Mouse (Mus musculus): ENCODE data around the gene Bahcc1. TPM values are rescaled to one million over a fixed set of nuclear protein-coding genes. Genes with fewer than 3 reads are reported as not detected.

Bahcc1 gene
- total and polyA plus RNA-seq, 2 experiments from 2014 or later: 3.5 to 13.1 TPM

- TF ChIP-seq EP300 (IDR thresholded peaks at IDR 0.05; ENCODE audit: low read depth): peak; percentile 74; the same call in 1 of the 2 replicates
- TF ChIP-seq CTCF (IDR thresholded peaks at IDR 0.05; ENCODE audit: low read depth): no peak
- peaks cover 22% of the 10 kb centered on the region for H3K4me1 ChIP-seq (ENCODE audit: control insufficient read depth, insufficient read depth)
- H3K4me2 ChIP-seq (ENCODE audit: low read depth, low read length): peak overlapping the region; percentile 90
- H3K27me3 ChIP-seq (ENCODE audit: control insufficient read depth, insufficient read depth, low read length): no peaks in the 10 kb centered on the region
- no peaks in the 10 kb centered on the region for H3K36me3 ChIP-seq (replicated peaks; ENCODE audit: control insufficient read depth, insufficient read depth, low read length)
- ATAC-seq (ENCODE audit: insufficient read depth, low read depth) (peak; percentile 97), DNase-seq (ENCODE audit: low spot score) (peak; percentile 97)
- peak overlapping the region; percentile 71 for H3K9ac ChIP-seq (replicated peaks; ENCODE audit: low read depth, low read length)
- H3K9me3 ChIP-seq (replicated peaks; ENCODE audit: control insufficient read depth, low read length): no peaks in the 10 kb centered on the region
- peak overlapping the region; percentile 50 for H3K4me3 ChIP-seq (ENCODE audit: low read depth, low read length)
- 5% methylated on average over 37 of the region's 37 CpGs for WGBS
- H3K27ac ChIP-seq (ENCODE audit: low read depth): peak overlapping the region; percentile 99
Observed at GRCm38 (mm10) chr11:120315832-120316689, 83.3 kb downstream of the Bahcc1 start.

GRCm38 (mm10) chr11:120316690-120317254, 84.0 kb downstream of the Bahcc1 start:
- no peaks in the 10 kb centered on the region for H3K27me3 ChIP-seq (ENCODE audit: control insufficient read depth, insufficient read depth, low read length)

GRCm38 (mm10) chr11:120317456-120317855, 84.7 kb downstream of the Bahcc1 start:
- peaks cover 15% of the 10 kb centered on the region for H3K4me1 ChIP-seq (ENCODE audit: control insufficient read depth, insufficient read depth)
- no peaks in the 10 kb centered on the region for H3K36me3 ChIP-seq (replicated peaks; ENCODE audit: control insufficient read depth, insufficient read depth, low read length)
- H3K9me3 ChIP-seq (replicated peaks; ENCODE audit: control insufficient read depth, low read length): no peaks in the 10 kb centered on the region
- no peak for ATAC-seq (ENCODE audit: insufficient read depth, low read depth)
- no peak for TF ChIP-seq EP300 (IDR thresholded peaks at IDR 0.05; ENCODE audit: low read depth)
- no peak for TF ChIP-seq CTCF (IDR thresholded peaks at IDR 0.05; ENCODE audit: low read depth)
- peak overlapping the region; percentile 99 for H3K27ac ChIP-seq (ENCODE audit: low read depth)
- H3K4me2 ChIP-seq (ENCODE audit: low read depth, low read length): peak overlapping the region; percentile 90; the same call in 1 of the 2 replicates
- DNase-seq (ENCODE audit: low spot score): no peak
- H3K4me3 ChIP-seq (ENCODE audit: low read depth, low read length): no peak overlapping the region
- no peak overlapping the region for H3K9ac ChIP-seq (replicated peaks; ENCODE audit: low read depth, low read length)
- WGBS: 67% methylated on average over 7 of the region's 7 CpGs
- no peaks in the 10 kb centered on the region for H3K27me3 ChIP-seq (ENCODE audit: control insufficient read depth, insufficient read depth, low read length)

More at GRCm38 (mm10) chr11:120316690-120317254, 84.0 kb downstream of the Bahcc1 start:
- Histone ChIP-seq H3K4me3 (ENCODE audit: low read depth, low read length) (peak overlapping the region; percentile 50), H3K9me3 (replicated peaks; ENCODE audit: control insufficient read depth, low read length) (no peaks in the 10 kb centered on the region), H3K9ac (replicated peaks; ENCODE audit: low read depth, low read length) (peak overlapping the region; percentile 71), H3K4me1 (ENCODE audit: control insufficient read depth, insufficient read depth) (peaks cover 15% of the 10 kb centered on the region), H3K36me3 (replicated peaks; ENCODE audit: control insufficient read depth, insufficient read depth, low read length) (no peaks in the 10 kb centered on the region), H3K4me2 (ENCODE audit: low read depth, low read length) (peak overlapping the region; percentile 90), H3K27ac (ENCODE audit: low read depth) (peak overlapping the region; percentile 99)
- TF ChIP-seq CTCF (IDR thresholded peaks at IDR 0.05; ENCODE audit: low read depth) (no peak), EP300 (IDR thresholded peaks at IDR 0.05; ENCODE audit: low read depth) (no peak)
- ATAC-seq (ENCODE audit: insufficient read depth, low read depth) (peak; percentile 17; the same call in 1 of the 2 replicates), DNase-seq (ENCODE audit: low spot score) (peak; percentile 76)
- whole genome bisulfite sequencing: 7% methylated on average over 13 of the region's 13 CpGs

- Histone ChIP-seq H3K27me3 (ENCODE audit: control insufficient read depth, insufficient read depth, low read length) (no peaks in the 10 kb centered on the region), H3K36me3 (replicated peaks; ENCODE audit: control insufficient read depth, insufficient read depth, low read length) (no peaks in the 10 kb centered on the region), H3K27ac (ENCODE audit: low read depth) (no peak overlapping the region), H3K9me3 (replicated peaks; ENCODE audit: control insufficient read depth, low read length) (no peaks in the 10 kb centered on the region), H3K4me3 (ENCODE audit: low read depth, low read length) (no peak overlapping the region), H3K4me2 (ENCODE audit: low read depth, low read length) (no peak overlapping the region), H3K9ac (replicated peaks; ENCODE audit: low read depth, low read length) (no peak overlapping the region), H3K4me1 (ENCODE audit: control insufficient read depth, insufficient read depth) (peaks cover 15% of the 10 kb centered on the region)
- DNase-seq (ENCODE audit: low spot score) (no peak), ATAC-seq (ENCODE audit: insufficient read depth, low read depth) (no peak)
- WGBS: 84% methylated on average over 5 of the region's 5 CpGs
- TF ChIP-seq CTCF (IDR thresholded peaks at IDR 0.05; ENCODE audit: low read depth): no peak
- no peak for TF ChIP-seq EP300 (IDR thresholded peaks at IDR 0.05; ENCODE audit: low read depth)
Observed at GRCm38 (mm10) chr11:120319310-120319709, 86.6 kb downstream of the Bahcc1 start.

- WGBS: 93% methylated on average over 10 of the region's 10 CpGs
- ATAC-seq (ENCODE audit: insufficient read depth, low read depth): no peak
- DNase-seq (ENCODE audit: low spot score): no peak
Observed at GRCm38 (mm10) chr11:120320156-120320555, 87.4 kb downstream of the Bahcc1 start.

More at GRCm38 (mm10) chr11:120320156-120320555, 87.4 kb downstream of the Bahcc1 start:
- Histone ChIP-seq H3K27me3 (ENCODE audit: control insufficient read depth, insufficient read depth, low read length) (no peaks in the 10 kb centered on the region), H3K4me3 (ENCODE audit: low read depth, low read length) (no peak overlapping the region), H3K36me3 (replicated peaks; ENCODE audit: control insufficient read depth, insufficient read depth, low read length) (no peaks in the 10 kb centered on the region), H3K9me3 (replicated peaks; ENCODE audit: control insufficient read depth, low read length) (no peaks in the 10 kb centered on the region), H3K27ac (ENCODE audit: low read depth) (no peak overlapping the region), H3K4me1 (ENCODE audit: control insufficient read depth, insufficient read depth) (peaks cover 15% of the 10 kb centered on the region), H3K4me2 (ENCODE audit: low read depth, low read length) (no peak overlapping the region), H3K9ac (replicated peaks; ENCODE audit: low read depth, low read length) (no peak overlapping the region)
- TF ChIP-seq CTCF (IDR thresholded peaks at IDR 0.05; ENCODE audit: low read depth) (no peak), EP300 (IDR thresholded peaks at IDR 0.05; ENCODE audit: low read depth) (no peak)
